Mouse (Mus musculus) liver, embryonic 15.5 days (tissue): ENCODE measurements around the gene Trrap. TPM values are rescaled to one million over a fixed set of nuclear protein-coding genes. Genes with fewer than 3 reads are reported as not detected.
A peak's percentile ranks its signal among the peaks of the same experiment; 100 is the strongest.

Experiments
- ATAC-seq: fragments of 200-750 bp; cut with Nextera tagmentation; 2 replicates; pipeline ENCODE4 v1.8.0; 2017; ENCODE audit warnings: moderate number of reproducible peaks, mild to moderate bottlenecking, moderate library complexity; ENCODE audit not compliant: insufficient read depth
- H3K27ac ChIP-seq: fragments of 300-500 bp; sonication (generic); replicated peaks from 2 replicates; pipeline ENCODE4 v1.5.1; 2015; ENCODE audit warnings: mild to moderate bottlenecking, inconsistent platforms
- H3K27me3 ChIP-seq: fragments of 300-500 bp; sonication (generic); 2 replicates; pipeline ENCODE4 v1.6.1; 2015; ENCODE audit warnings: mild to moderate bottlenecking, inconsistent platforms
- H3K36me3 ChIP-seq: fragments of 300-500 bp; sonication (generic); replicated peaks from 2 replicates; pipeline ENCODE4 v1.6.1; 2015; ENCODE audit warnings: moderate library complexity, mild to moderate bottlenecking, inconsistent platforms
- H3K4me1 ChIP-seq: fragments of 300-500 bp; sonication (generic); replicated peaks from 2 replicates; pipeline ENCODE4 v1.6.1; 2015; ENCODE audit warnings: inconsistent platforms
- H3K4me2 ChIP-seq: fragments of 300-500 bp; sonication (generic); 2 replicates; pipeline ENCODE4 v1.6.1; 2015; ENCODE audit warnings: moderate library complexity, mild to moderate bottlenecking, inconsistent platforms
- H3K4me3 ChIP-seq: fragments of 300-500 bp; sonication (generic); replicated peaks from 2 replicates; pipeline ENCODE4 v1.5.1; 2015; ENCODE audit warnings: mild to moderate bottlenecking, inconsistent platforms
- H3K9ac ChIP-seq: fragments of 300-500 bp; sonication (generic); 2 replicates; pipeline ENCODE4 v1.6.1; 2015; ENCODE audit warnings: moderate library complexity, mild to moderate bottlenecking, inconsistent platforms
- H3K9me3 ChIP-seq: fragments of 300-500 bp; sonication (generic); replicated peaks from 2 replicates; pipeline ENCODE4 v1.6.1; 2016; ENCODE audit warnings: inconsistent platforms
- WGBS: fragments of 180-500 bp; shearing (Covaris S2); methylation state at CpG from one replicate; pipeline ENCODE4 v1.1.7; 2015; ENCODE audit warnings: mixed read lengths; ENCODE audit not compliant: insufficient replicate concordance; 5-methylcytosine and 5-hydroxymethylcytosine counted together
- polyA plus RNA-seq: library from polyadenylated mRNA; unstranded; fragments of >200 nt; fragmentation: Nextera tagmentation; extraction: Ambion mirVana; gene quantifications from 2 replicates; pipeline ENCODE4 v1.2.1, GENCODE M21; 2015

Gene Trrap
- polyA plus RNA-seq, 1 experiment from 2014 or later = 13.2 TPM

GRCm38 (mm10) chr5:144753041-144753440, 14.5 kb upstream of the Trrap start:
- WGBS = 46% methylated on average over 7 of the region's 7 CpGs
- Histone ChIP-seq H3K4me3 (no peak overlapping the region), H3K4me2 (no peak overlapping the region), H3K4me1 (no peaks in the 10 kb centered on the region), H3K36me3 (no peaks in the 10 kb centered on the region), H3K27me3 (no peaks in the 10 kb centered on the region), H3K9ac (no peak overlapping the region), H3K9me3 (no peaks in the 10 kb centered on the region), H3K27ac (no peak overlapping the region)
- no peak for ATAC-seq

DNA sequence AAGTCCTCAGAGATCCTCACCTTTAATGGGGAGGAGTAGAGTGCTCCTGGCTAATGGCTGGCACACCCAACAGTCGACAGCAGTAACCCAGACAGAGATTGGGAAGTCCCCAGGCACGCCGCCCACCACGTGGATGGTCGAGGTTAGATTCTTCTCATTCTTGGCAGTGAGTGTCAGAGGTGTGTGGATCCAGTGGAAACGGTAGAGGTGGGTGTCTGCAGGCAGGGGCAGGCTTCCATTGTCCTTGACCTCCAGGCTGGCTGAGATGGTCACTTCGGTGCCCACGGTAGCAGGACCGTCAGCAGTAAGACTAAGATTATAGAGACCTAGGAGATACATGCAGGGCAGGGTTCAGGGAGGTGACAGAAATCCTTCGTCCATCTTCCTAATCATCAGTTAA, 12.3 kb upstream of the Trrap start:
- H3K27ac ChIP-seq = no peak overlapping the region
- no peak for ATAC-seq
- no peaks in the 10 kb centered on the region for H3K36me3 ChIP-seq
- H3K27me3 ChIP-seq = peaks cover 9% of the 10 kb centered on the region
- H3K4me2 ChIP-seq = no peak overlapping the region
- no peak overlapping the region for H3K9ac ChIP-seq
- no peaks in the 10 kb centered on the region for H3K9me3 ChIP-seq
- WGBS = 44% methylated on average over 10 of the region's 10 CpGs
- H3K4me3 ChIP-seq = no peak overlapping the region
- H3K4me1 ChIP-seq = no peaks in the 10 kb centered on the region

GRCm38 (mm10) chr5:144757402-144757801, 10.1 kb upstream of the Trrap start:
- Histone ChIP-seq H3K4me2 (no peak overlapping the region), H3K36me3 (no peaks in the 10 kb centered on the region), H3K27me3 (peaks cover 31% of the 10 kb centered on the region), H3K4me1 (no peaks in the 10 kb centered on the region), H3K9ac (no peak overlapping the region), H3K9me3 (no peaks in the 10 kb centered on the region), H3K4me3 (no peak overlapping the region), H3K27ac (no peak overlapping the region)
- ATAC-seq = no peak
- 73% methylated on average over 9 of the region's 9 CpGs for WGBS

GRCm38 (mm10) chr5:144758422-144758821, 9.1 kb upstream of the Trrap start:
- Histone ChIP-seq H3K9ac (no peak overlapping the region), H3K4me3 (no peak overlapping the region), H3K36me3 (no peaks in the 10 kb centered on the region), H3K27ac (no peak overlapping the region), H3K4me1 (no peaks in the 10 kb centered on the region), H3K27me3 (peaks cover 40% of the 10 kb centered on the region), H3K9me3 (no peaks in the 10 kb centered on the region), H3K4me2 (no peak overlapping the region)
- whole genome bisulfite sequencing = 23% methylated on average over 8 of the region's 8 CpGs
- no peak for ATAC-seq

- H3K4me2 ChIP-seq = peak within 1 kb of the TSS; percentile 45
- H3K4me3 ChIP-seq = no peak within 1 kb of the TSS
- no peaks in the 10 kb centered on the region for H3K4me1 ChIP-seq
- H3K27ac ChIP-seq = no peak within 1 kb of the TSS
- H3K27me3 ChIP-seq = peaks cover 47% of the 10 kb centered on the region
- WGBS = 3% methylated on average over 38 of the region's 38 CpGs
- no peak; the same call in 1 of the 2 replicates for ATAC-seq
- no peaks in the 10 kb centered on the region for H3K9me3 ChIP-seq
- H3K36me3 ChIP-seq = no peaks in the 10 kb centered on the region
- no peak within 1 kb of the TSS for H3K9ac ChIP-seq
Measured at GRCm38 (mm10) chr5:144761161-144761868, 6.2 kb upstream of the Trrap start, which contains the start of gene Tmem130. Tmem130 (minus strand) TSS chr5:144761818.

DNA sequence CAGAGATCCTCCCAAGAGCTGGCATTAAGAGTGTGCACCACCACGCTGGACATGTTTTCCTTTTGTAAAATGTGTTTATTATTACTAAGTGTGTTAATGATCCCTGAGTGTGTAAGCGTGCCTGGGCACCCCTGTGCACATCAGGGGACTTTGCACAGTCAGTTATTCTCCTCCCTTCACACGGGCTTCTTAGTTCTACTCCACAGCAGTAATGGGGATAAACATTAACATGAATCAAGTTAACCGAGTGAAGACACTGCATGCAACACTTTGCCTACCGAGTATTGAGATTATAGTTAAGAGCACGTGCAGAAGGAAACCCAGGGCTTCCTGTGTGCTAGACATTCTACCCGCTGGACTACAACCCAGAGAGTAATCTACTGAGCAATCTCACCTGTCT, 1.5 kb upstream of the Trrap start:
- Histone ChIP-seq H3K9me3 (no peaks in the 10 kb centered on the region), H3K27ac (no peak overlapping the region), H3K4me2 (no peak overlapping the region), H3K27me3 (peaks cover 30% of the 10 kb centered on the region), H3K9ac (no peak overlapping the region), H3K4me3 (no peak overlapping the region), H3K36me3 (0 out of 2 replicates have a peak, but pooled peaks cover 3% of the 10 kb centered on the region), H3K4me1 (peaks cover 22% of the 10 kb centered on the region)
- no peak for ATAC-seq
- WGBS = 40% methylated on average over 7 of the region's 7 CpGs

GRCm38 (mm10) chr5:144766646-144767045, 886 bp upstream of the Trrap start:
- no peak overlapping the region for H3K4me3 ChIP-seq
- H3K4me2 ChIP-seq = no peak overlapping the region
- peaks cover 9% of the 10 kb centered on the region; the same call in 1 of the 2 replicates for H3K36me3 ChIP-seq
- peaks cover 24% of the 10 kb centered on the region for H3K27me3 ChIP-seq
- H3K27ac ChIP-seq = no peak overlapping the region
- no peak for ATAC-seq
- H3K9ac ChIP-seq = no peak overlapping the region
- H3K4me1 ChIP-seq = peaks cover 26% of the 10 kb centered on the region
- WGBS = 61% methylated on average over 11 of the region's 11 CpGs
- no peaks in the 10 kb centered on the region for H3K9me3 ChIP-seq

DNA sequence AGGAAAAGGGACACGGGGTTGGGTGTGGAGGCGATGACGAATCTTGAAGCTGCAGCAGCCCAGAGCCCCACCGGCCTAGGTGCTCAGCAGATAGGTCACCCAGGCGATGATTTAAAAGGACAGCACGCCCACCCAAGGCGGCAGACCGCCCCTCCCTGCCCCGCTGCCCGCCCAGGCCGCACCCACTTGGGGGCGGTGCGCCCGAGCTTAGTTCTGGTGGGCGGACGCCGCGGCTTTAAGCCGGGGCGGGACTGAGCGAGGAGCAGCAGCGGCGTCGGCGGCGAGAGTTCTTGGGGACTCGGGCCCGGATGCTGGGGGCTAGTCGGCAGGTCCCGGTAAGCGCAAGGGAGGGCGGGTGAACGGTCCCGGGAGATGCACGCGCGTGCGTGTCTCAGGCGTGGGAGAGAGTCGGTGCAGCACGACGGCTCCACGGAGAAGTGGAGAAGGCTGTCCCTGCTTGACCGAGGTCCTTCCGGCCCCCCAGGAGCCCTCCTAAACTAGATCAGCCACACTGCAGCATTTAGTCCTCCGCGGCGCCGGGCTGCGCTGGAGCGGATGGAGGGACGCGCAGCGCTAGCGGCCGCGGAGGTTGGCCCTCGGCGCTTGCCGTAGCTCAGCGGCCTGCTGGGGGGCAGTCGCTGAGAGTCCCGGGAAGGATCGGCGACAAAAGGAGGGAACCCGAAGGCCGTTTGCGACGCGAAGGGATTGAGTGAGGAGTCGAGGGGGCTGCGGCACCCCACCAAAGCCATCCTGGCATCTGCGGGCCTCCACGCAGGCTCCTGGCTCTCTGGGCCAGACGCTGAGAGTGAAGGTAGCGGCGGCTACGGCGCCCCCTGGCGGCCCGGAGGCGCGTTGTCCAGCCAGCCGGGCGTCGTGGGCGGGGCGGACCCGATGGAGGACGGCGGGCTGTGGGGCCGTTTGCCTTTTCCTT, 644 bp downstream of the Trrap start:
- H3K4me2 ChIP-seq = peak overlapping the region; percentile 93
- H3K36me3 ChIP-seq = peaks cover 14% of the 10 kb centered on the region
- no peaks in the 10 kb centered on the region for H3K9me3 ChIP-seq
- peak; percentile 88 for ATAC-seq
- H3K27me3 ChIP-seq = peaks cover 10% of the 10 kb centered on the region; the same call in 1 of the 2 replicates
- under 1% methylated on average over 92 of the region's 92 CpGs for WGBS
- peak overlapping the region; percentile 87 for H3K9ac ChIP-seq
- peaks cover 30% of the 10 kb centered on the region for H3K4me1 ChIP-seq
- peak overlapping the region; percentile 91 for H3K4me3 ChIP-seq
- H3K27ac ChIP-seq = peak overlapping the region; percentile 87

GRCm38 (mm10) chr5:144769067-144769482, 1.5 kb downstream of the Trrap start:
- Histone ChIP-seq H3K9ac (peak overlapping the region; percentile 87), H3K27me3 (peaks cover 7% of the 10 kb centered on the region; the same call in 1 of the 2 replicates), H3K27ac (peak overlapping the region; percentile 87; the same call in 1 of the 2 replicates), H3K4me1 (peaks cover 30% of the 10 kb centered on the region), H3K4me2 (peak overlapping the region; percentile 93), H3K9me3 (no peaks in the 10 kb centered on the region), H3K4me3 (peak overlapping the region; percentile 91), H3K36me3 (peaks cover 20% of the 10 kb centered on the region)
- 13% methylated on average over 8 of the region's 8 CpGs for WGBS
- no peak for ATAC-seq

- H3K4me3 ChIP-seq = no peak overlapping the region
- H3K27me3 ChIP-seq = no peaks in the 10 kb centered on the region
- H3K27ac ChIP-seq = no peak overlapping the region
- WGBS = 75% methylated on average over 6 of the region's 6 CpGs
- H3K36me3 ChIP-seq = peaks cover 38% of the 10 kb centered on the region
- H3K4me2 ChIP-seq = no peak overlapping the region
- no peak overlapping the region for H3K9ac ChIP-seq
- peaks cover 27% of the 10 kb centered on the region for H3K4me1 ChIP-seq
- ATAC-seq = no peak
- H3K9me3 ChIP-seq = no peaks in the 10 kb centered on the region
Measured at GRCm38 (mm10) chr5:144773231-144773630, 5.7 kb downstream of the Trrap start.

DNA sequence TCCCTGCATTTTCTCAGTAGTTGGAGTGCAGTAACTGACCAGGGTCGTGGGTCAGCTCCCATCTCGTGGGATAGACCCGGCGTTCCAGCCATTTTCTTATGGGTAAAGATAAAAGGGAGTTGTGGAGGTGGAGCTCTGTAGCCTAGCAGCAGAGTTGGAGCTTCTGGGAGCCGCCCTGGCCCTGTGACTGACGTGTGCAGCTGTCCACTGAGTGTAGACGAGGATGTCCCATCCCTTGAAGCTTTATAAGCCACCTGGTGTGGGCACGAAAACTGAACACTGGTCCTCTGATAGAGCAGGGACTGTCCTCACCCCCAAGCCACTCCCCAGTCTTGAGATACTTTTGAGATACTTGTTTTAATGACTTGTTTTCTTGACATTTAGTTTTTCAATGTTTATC, 13.1 kb downstream of the Trrap start:
- H3K27ac ChIP-seq = no peak overlapping the region
- no peak overlapping the region for H3K9ac ChIP-seq
- H3K9me3 ChIP-seq = no peaks in the 10 kb centered on the region
- ATAC-seq = no peak
- H3K27me3 ChIP-seq = no peaks in the 10 kb centered on the region
- H3K4me1 ChIP-seq = no peaks in the 10 kb centered on the region
- no peak overlapping the region for H3K4me2 ChIP-seq
- H3K4me3 ChIP-seq = no peak overlapping the region
- 80% methylated on average over 8 of the region's 8 CpGs for WGBS
- H3K36me3 ChIP-seq = peaks cover 82% of the 10 kb centered on the region
